Mouse (Mus musculus) ovary, postnatal 10 days (tissue): ENCODE results near the gene Sspo.

ENCODE experiments used
- DNase-seq: peaks from one replicate; pipeline ENCODE4 v3.0.0; 2022; ENCODE audit warnings: low spot score

Gene Sspo

GRCm38 (mm10) chr6:48447929-48448328 is at the start of gene Sspo:
Sspo (plus strand) TSS chr6:48448229.
- no peak for DNase-seq

GRCm38 (mm10) chr6:48399906-48400305 is 48.1 kb upstream of the Sspo start:
- no peak for DNase-seq

- DNase-seq: no peak
Observed at GRCm38 (mm10) chr6:48404071-48404470, 44.0 kb upstream of the Sspo start.

GRCm38 (mm10) chr6:48409726-48410343 is 38.2 kb upstream of the Sspo start:
- no peak for DNase-seq

- DNase-seq: no peak
Observed at GRCm38 (mm10) chr6:48410551-48410950, 37.5 kb upstream of the Sspo start.

GRCm38 (mm10) chr6:48411193-48412092 is 36.6 kb upstream of the Sspo start:
- DNase-seq: no peak

- DNase-seq: no peak
Observed at GRCm38 (mm10) chr6:48412147-48412546, 35.9 kb upstream of the Sspo start.

GRCm38 (mm10) chr6:48412662-48413061 is 35.4 kb upstream of the Sspo start:
- no peak for DNase-seq

- DNase-seq: no peak
Observed at GRCm38 (mm10) chr6:48413081-48413480, 34.9 kb upstream of the Sspo start.

- no peak for DNase-seq
Observed at GRCm38 (mm10) chr6:48414886-48415285, 33.1 kb upstream of the Sspo start.

- DNase-seq: no peak
Observed at GRCm38 (mm10) chr6:48415636-48416035, 32.4 kb upstream of the Sspo start.

- DNase-seq: no peak
Observed at GRCm38 (mm10) chr6:48416486-48416885, 31.5 kb upstream of the Sspo start.

GRCm38 (mm10) chr6:48420647-48421046 is 27.4 kb upstream of the Sspo start:
- DNase-seq: no peak

- DNase-seq: no peak
Observed at GRCm38 (mm10) chr6:48423336-48423735, 24.7 kb upstream of the Sspo start.

- DNase-seq: no peak
Observed at GRCm38 (mm10) chr6:48424074-48424473, 24.0 kb upstream of the Sspo start.

- DNase-seq: no peak
Observed at GRCm38 (mm10) chr6:48426956-48427355, 21.1 kb upstream of the Sspo start.

GRCm38 (mm10) chr6:48428769-48429557 is 19.1 kb upstream of the Sspo start:
- no peak for DNase-seq

- DNase-seq: no peak
Observed at GRCm38 (mm10) chr6:48430748-48431147, 17.3 kb upstream of the Sspo start.

- DNase-seq: no peak
Observed at GRCm38 (mm10) chr6:48432893-48433816, 14.9 kb upstream of the Sspo start.

GRCm38 (mm10) chr6:48434651-48435050 is 13.4 kb upstream of the Sspo start:
- DNase-seq: no peak

GRCm38 (mm10) chr6:48435111-48435510 is 12.9 kb upstream of the Sspo start:
- DNase-seq: no peak
